Mouse (Mus musculus): ENCODE results near the gene Atf6b. TPM values are rescaled to one million over a fixed set of nuclear protein-coding genes. Genes with fewer than 3 reads are reported as not detected.

The Atf6b gene
- total RNA-seq, 1 experiment = 55.7 TPM

DNA sequence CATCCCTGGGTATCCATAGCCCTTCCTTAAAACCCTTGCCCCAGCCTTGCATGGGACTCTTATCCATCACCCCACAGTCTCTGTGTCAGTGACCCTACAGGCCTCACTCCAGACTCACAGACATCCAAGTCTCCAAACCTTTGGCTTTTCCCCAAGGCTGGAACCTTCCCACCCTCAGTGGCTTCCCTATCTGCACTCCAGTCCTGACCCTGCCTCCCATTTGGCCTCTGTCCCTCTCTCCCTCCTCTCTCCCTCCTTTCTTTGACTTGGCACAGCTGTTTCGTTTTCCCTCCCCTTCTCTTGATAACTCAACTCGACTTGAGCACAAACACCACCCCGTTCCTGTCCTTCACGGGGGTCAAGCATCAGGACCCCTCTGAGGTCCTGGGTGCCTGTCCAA lies 43.5 kb downstream of the Atf6b start:
- Histone ChIP-seq H3K4me3 (ENCODE audit: insufficient read depth in 1 of 2, low read depth in 1 of 2, low read length in 2 of 2, poor library complexity in 1 of 2, severe bottlenecking in 1 of 2) (no peak overlapping the region), H3K27ac (ENCODE audit: insufficient read depth, low read depth, low read length, poor library complexity, severe bottlenecking) (no peak overlapping the region), H3K9me3 (ENCODE audit: control insufficient read depth, insufficient read depth, low read depth, low read length) (no peaks in the 10 kb centered on the region), H3K9ac (ENCODE audit: insufficient read depth, low read depth, low read length, poor library complexity, severe bottlenecking) (no peak overlapping the region), H3K4me1 (ENCODE audit: control insufficient read depth in 2 of 2, insufficient read depth in 2 of 2, low read length in 2 of 2, poor library complexity in 1 of 2) (no peaks in the 10 kb centered on the region), H3K36me3 (ENCODE audit: control insufficient read depth, insufficient read depth, low read length, poor library complexity, severe bottlenecking) (no peaks in the 10 kb centered on the region)
- in situ Hi-C loops (cut with MboI; ENCODE audit: low sequenced_read_pairs in 2 of 2, unreplicated experiment in 2 of 2) = no loop called here
- DNase-seq (ENCODE audit: low read depth, low spot score) = no peak
- TF ChIP-seq ZC3H11A (IDR thresholded peaks at IDR 0.05; ENCODE audit: borderline replicate concordance, low read depth, low read length) (no peak), ZNF384 (IDR thresholded peaks at IDR 0.05; ENCODE audit: low read depth, low read length) (no peak), MAFK (IDR thresholded peaks at IDR 0.05; ENCODE audit: insufficient read depth, low read depth, low read length) (no peak), HCFC1 (IDR thresholded peaks at IDR 0.05; ENCODE audit: borderline replicate concordance, insufficient read depth, low read length) (no peak), CHD2 (IDR thresholded peaks at IDR 0.05; ENCODE audit: low read depth, low read length) (no peak)

- H3K9ac ChIP-seq (ENCODE audit: insufficient read depth, low read depth, low read length, poor library complexity, severe bottlenecking) = no peak overlapping the region
- H3K4me3 ChIP-seq (ENCODE audit: insufficient read depth in 1 of 2, low read depth in 1 of 2, low read length in 2 of 2, poor library complexity in 1 of 2, severe bottlenecking in 1 of 2) = no peak overlapping the region
- in situ Hi-C loops (cut with MboI; ENCODE audit: low sequenced_read_pairs in 2 of 2, unreplicated experiment in 2 of 2) = no loop called here
- H3K9me3 ChIP-seq (ENCODE audit: control insufficient read depth, insufficient read depth, low read depth, low read length) = no peaks in the 10 kb centered on the region
- H3K4me1 ChIP-seq (ENCODE audit: control insufficient read depth in 2 of 2, insufficient read depth in 2 of 2, low read length in 2 of 2, poor library complexity in 1 of 2) = no peaks in the 10 kb centered on the region
- TF ChIP-seq HCFC1 (IDR thresholded peaks at IDR 0.05; ENCODE audit: borderline replicate concordance, insufficient read depth, low read length) = no peak
- TF ChIP-seq ZC3H11A (IDR thresholded peaks at IDR 0.05; ENCODE audit: borderline replicate concordance, low read depth, low read length) = no peak
- no peak for TF ChIP-seq CHD2 (IDR thresholded peaks at IDR 0.05; ENCODE audit: low read depth, low read length)
- no peak for TF ChIP-seq ZNF384 (IDR thresholded peaks at IDR 0.05; ENCODE audit: low read depth, low read length)
- no peak for TF ChIP-seq MAFK (IDR thresholded peaks at IDR 0.05; ENCODE audit: insufficient read depth, low read depth, low read length)
- no peak for DNase-seq (ENCODE audit: low read depth, low spot score)
- H3K36me3 ChIP-seq (ENCODE audit: control insufficient read depth, insufficient read depth, low read length, poor library complexity, severe bottlenecking) = no peaks in the 10 kb centered on the region
- no peak overlapping the region for H3K27ac ChIP-seq (ENCODE audit: insufficient read depth, low read depth, low read length, poor library complexity, severe bottlenecking)
Measured at GRCm38 (mm10) chr17:34692906-34693305, 46.0 kb downstream of the Atf6b start.

DNA sequence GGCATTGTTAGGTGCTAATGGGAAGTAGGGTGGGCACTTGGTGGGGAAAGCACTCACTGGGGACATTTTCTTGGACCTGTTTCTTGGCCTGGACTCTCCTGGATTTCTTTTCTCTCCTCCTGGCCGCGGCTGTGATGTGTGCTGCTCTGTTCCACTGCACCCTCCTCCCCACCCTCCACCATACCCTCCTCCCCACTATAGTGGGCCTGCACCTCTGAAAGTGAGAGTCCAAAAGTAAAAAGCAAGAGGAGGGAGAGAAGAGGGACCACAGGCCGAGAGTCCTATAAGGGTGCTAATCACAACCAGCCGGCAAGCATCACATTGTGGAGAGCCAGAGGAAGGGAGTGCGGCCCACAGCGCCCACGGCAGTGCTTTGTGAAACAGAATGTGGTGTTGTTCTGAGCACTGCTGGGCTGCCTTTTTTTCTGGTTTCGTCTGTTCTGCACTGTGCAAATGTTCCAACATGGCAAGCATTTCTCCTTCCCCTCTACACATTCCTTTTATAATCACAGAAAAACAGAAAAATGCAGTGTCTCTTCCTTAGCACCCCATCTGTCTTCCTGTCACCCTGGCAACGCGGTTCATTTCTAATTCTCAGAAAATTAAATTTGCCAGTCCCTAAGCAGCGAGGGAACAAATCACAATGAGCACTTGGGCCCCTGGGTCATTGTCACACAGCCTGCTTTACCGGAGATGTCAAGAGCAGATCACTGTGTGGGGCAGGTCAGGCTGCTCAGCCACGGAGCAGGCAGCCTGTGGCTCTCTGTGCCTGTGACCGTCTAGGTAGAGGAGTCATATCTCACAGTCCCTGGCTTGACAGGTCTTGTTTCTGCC lies 52.8 kb downstream of the Atf6b start:
- DNase-seq (ENCODE audit: low read depth, low spot score) = no peak
- Histone ChIP-seq H3K27ac (ENCODE audit: insufficient read depth, low read depth, low read length, poor library complexity, severe bottlenecking) (no peak overlapping the region), H3K4me1 (ENCODE audit: control insufficient read depth in 2 of 2, insufficient read depth in 2 of 2, low read length in 2 of 2, poor library complexity in 1 of 2) (no peaks in the 10 kb centered on the region), H3K9me3 (ENCODE audit: control insufficient read depth, insufficient read depth, low read depth, low read length) (no peaks in the 10 kb centered on the region), H3K36me3 (ENCODE audit: control insufficient read depth, insufficient read depth, low read length, poor library complexity, severe bottlenecking) (no peaks in the 10 kb centered on the region), H3K9ac (ENCODE audit: insufficient read depth, low read depth, low read length, poor library complexity, severe bottlenecking) (no peak overlapping the region), H3K4me3 (ENCODE audit: insufficient read depth in 1 of 2, low read depth in 1 of 2, low read length in 2 of 2, poor library complexity in 1 of 2, severe bottlenecking in 1 of 2) (no peak overlapping the region)
- no peak for TF ChIP-seq ZC3H11A (IDR thresholded peaks at IDR 0.05; ENCODE audit: borderline replicate concordance, low read depth, low read length)
- TF ChIP-seq ZNF384 (IDR thresholded peaks at IDR 0.05; ENCODE audit: low read depth, low read length) = no peak
- TF ChIP-seq CHD2 (IDR thresholded peaks at IDR 0.05; ENCODE audit: low read depth, low read length) = no peak
- no peak for TF ChIP-seq HCFC1 (IDR thresholded peaks at IDR 0.05; ENCODE audit: borderline replicate concordance, insufficient read depth, low read length)
- no peak for TF ChIP-seq MAFK (IDR thresholded peaks at IDR 0.05; ENCODE audit: insufficient read depth, low read depth, low read length)
- in situ Hi-C loops (cut with MboI; ENCODE audit: low sequenced_read_pairs in 2 of 2, unreplicated experiment in 2 of 2) = no loop called here

DNA sequence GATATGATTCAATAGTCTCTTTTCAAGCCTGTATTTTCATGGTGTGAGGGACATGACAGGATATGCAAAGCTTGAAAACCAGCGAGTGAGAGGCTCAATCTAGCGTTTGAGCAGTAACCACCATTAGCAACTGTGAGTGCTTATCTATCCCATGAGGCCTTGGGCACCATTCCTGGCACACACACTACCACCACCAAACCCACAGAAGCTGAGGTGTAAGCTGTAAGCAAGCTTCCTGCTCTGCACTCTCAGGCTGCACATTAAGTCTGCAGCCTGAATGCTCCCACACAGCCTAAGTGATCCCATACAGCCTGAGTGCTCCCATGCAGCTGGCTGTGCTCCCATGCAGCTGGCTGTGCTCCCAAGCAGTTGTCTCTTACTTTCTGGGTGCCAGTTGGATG lies 53.7 kb downstream of the Atf6b start:
- Histone ChIP-seq H3K9ac (ENCODE audit: insufficient read depth, low read depth, low read length, poor library complexity, severe bottlenecking) (no peak overlapping the region), H3K36me3 (ENCODE audit: control insufficient read depth, insufficient read depth, low read length, poor library complexity, severe bottlenecking) (no peaks in the 10 kb centered on the region), H3K4me1 (ENCODE audit: control insufficient read depth in 2 of 2, insufficient read depth in 2 of 2, low read length in 2 of 2, poor library complexity in 1 of 2) (no peaks in the 10 kb centered on the region), H3K27ac (ENCODE audit: insufficient read depth, low read depth, low read length, poor library complexity, severe bottlenecking) (no peak overlapping the region), H3K4me3 (ENCODE audit: insufficient read depth in 1 of 2, low read depth in 1 of 2, low read length in 2 of 2, poor library complexity in 1 of 2, severe bottlenecking in 1 of 2) (no peak overlapping the region), H3K9me3 (ENCODE audit: control insufficient read depth, insufficient read depth, low read depth, low read length) (no peaks in the 10 kb centered on the region)
- no peak for DNase-seq (ENCODE audit: low read depth, low spot score)
- no peak for TF ChIP-seq HCFC1 (IDR thresholded peaks at IDR 0.05; ENCODE audit: borderline replicate concordance, insufficient read depth, low read length)
- no peak for TF ChIP-seq MAFK (IDR thresholded peaks at IDR 0.05; ENCODE audit: insufficient read depth, low read depth, low read length)
- no peak for TF ChIP-seq ZNF384 (IDR thresholded peaks at IDR 0.05; ENCODE audit: low read depth, low read length)
- no peak for TF ChIP-seq ZC3H11A (IDR thresholded peaks at IDR 0.05; ENCODE audit: borderline replicate concordance, low read depth, low read length)
- no peak for TF ChIP-seq CHD2 (IDR thresholded peaks at IDR 0.05; ENCODE audit: low read depth, low read length)
- in situ Hi-C loops (cut with MboI; ENCODE audit: low sequenced_read_pairs in 2 of 2, unreplicated experiment in 2 of 2) = no loop called here

Other genes with a start within 250 kb of the Atf6b start
- gene BC051142, start 248.3 kb upstream of the Atf6b start, total RNA-seq (2012; rRNA removed) = not detected in 2 replicates
- not detected in 2 replicates for gene Btnl4, start 169.8 kb upstream of the Atf6b start, total RNA-seq (2012; rRNA removed)
- gene Btnl6, start 129.8 kb upstream of the Atf6b start, total RNA-seq (2012; rRNA removed) = not detected in 2 replicates
- gene Notch4, start 82.9 kb upstream of the Atf6b start, total RNA-seq (2012; rRNA removed) = 14.0 and 24.7 TPM in 2 replicates
- 4.9 and 5.8 TPM in 2 replicates for gene Gpsm3, start 57.3 kb upstream of the Atf6b start, total RNA-seq (2012; rRNA removed)
- 36.0 and 47.2 TPM in 2 replicates for gene Pbx2, start 55.9 kb upstream of the Atf6b start, total RNA-seq (2012; rRNA removed)
- 2.3 and 2.5 TPM in 2 replicates for gene Ager, start 49.3 kb upstream of the Atf6b start, total RNA-seq (2012; rRNA removed)
- 21.4 and 22.8 TPM in 2 replicates for gene Rnf5, start 43.5 kb upstream of the Atf6b start, total RNA-seq (2012; rRNA removed)
- gene Agpat1, start 42.9 kb upstream of the Atf6b start, total RNA-seq (2012; rRNA removed) = 55.9 and 62.7 TPM in 2 replicates
- 1.0 and 2.0 TPM in 2 replicates for gene Egfl8, start 31.2 kb upstream of the Atf6b start, total RNA-seq (2012; rRNA removed)
- 13.6 and 26.4 TPM in 2 replicates for gene Ppt2, start 18.6 kb upstream of the Atf6b start, total RNA-seq (2012; rRNA removed)
- 0.13 and 0.16 TPM in 2 replicates for gene Prrt1, start 17.6 kb upstream of the Atf6b start, total RNA-seq (2012; rRNA removed)
- 4.4 and 7.5 TPM in 2 replicates for gene Fkbpl, start 2.4 kb upstream of the Atf6b start, total RNA-seq (2012; rRNA removed)
- gene Tnxb, start 23.4 kb downstream of the Atf6b start, total RNA-seq (2012; rRNA removed) = 0.18 and 0.26 TPM in 2 replicates
- 0.45 and 1.5 TPM in 2 replicates for gene C4b, start 96.7 kb downstream of the Atf6b start, total RNA-seq (2012; rRNA removed)
- gene Cyp21a1, start 157.4 kb downstream of the Atf6b start, total RNA-seq (2012; rRNA removed) = 0.27 and 0.32 TPM in 2 replicates
- gene Stk19, start 189.8 kb downstream of the Atf6b start, total RNA-seq (2012; rRNA removed) = 29.1 and 32.6 TPM in 2 replicates
- 39.0 and 45.2 TPM in 2 replicates for gene Dxo, start 189.9 kb downstream of the Atf6b start, total RNA-seq (2012; rRNA removed)
- 40.5 and 66.0 TPM in 2 replicates for gene Skiv2l, start 203.1 kb downstream of the Atf6b start, total RNA-seq (2012; rRNA removed)
- 50.2 and 63.4 TPM in 2 replicates for gene Nelfe, start 203.2 kb downstream of the Atf6b start, total RNA-seq (2012; rRNA removed)
- 0.16 and 0.18 TPM in 2 replicates for gene Cfb, start 215.4 kb downstream of the Atf6b start, total RNA-seq (2012; rRNA removed)
- 9.4 and 11.5 TPM in 2 replicates for gene Zbtb12, start 232.3 kb downstream of the Atf6b start, total RNA-seq (2012; rRNA removed)
- gene Gm20547, start 234.9 kb downstream of the Atf6b start, total RNA-seq (2012; rRNA removed) = 0.31 TPM in 1 of 2 replicates, not detected in the other

Data from ES-E14 (cell line).